Mouse (Mus musculus): ENCODE measurements around the gene Btbd35f25. TPM values are rescaled to one million over a fixed set of nuclear protein-coding genes. Genes with fewer than 3 reads are reported as not detected.
"Not testable (repeated sequence)": the region's sequence is repeated elsewhere in the genome, so short reads cannot be mapped to it uniquely, and the experiment has no call there.

The Btbd35f25 gene
- polyA plus RNA-seq (2012; rRNA removed) = not detected in 2 replicates

DNA sequence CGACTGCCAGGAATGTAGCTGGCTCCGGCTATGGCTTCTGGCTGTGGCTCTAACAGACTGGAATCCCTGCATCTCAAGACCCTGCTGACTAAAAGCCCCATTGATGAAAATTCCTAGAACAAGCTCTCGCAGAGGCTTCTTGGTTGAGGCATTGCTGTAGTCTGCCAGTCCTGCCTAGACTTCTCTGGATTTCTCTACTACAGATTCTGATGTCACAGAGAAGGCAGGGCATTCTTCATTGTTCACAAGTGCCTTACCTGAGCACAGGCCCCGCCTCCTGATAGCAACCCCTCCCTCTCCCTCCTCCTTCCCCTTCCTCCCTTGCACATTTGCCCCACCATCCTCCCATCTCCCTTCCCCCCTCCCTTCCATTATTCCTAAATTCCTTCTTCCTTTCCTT lies at the start of gene Btbd35f25:
TSS of gene Btbd35f25 (minus strand) at position 101 of the 400 bp plus-strand sequence.
- not testable (repeated sequence) for DNase-seq (ENCODE audit: low read depth)

GRCm38 (mm10) chrX:31766255-31766654 lies 49.3 kb upstream of the Btbd35f25 start:
- DNase-seq (ENCODE audit: low read depth) = no peak

- DNase-seq (ENCODE audit: low read depth) = no peak
Measured at GRCm38 (mm10) chrX:31764001-31764400, 47.0 kb upstream of the Btbd35f25 start.

DNA sequence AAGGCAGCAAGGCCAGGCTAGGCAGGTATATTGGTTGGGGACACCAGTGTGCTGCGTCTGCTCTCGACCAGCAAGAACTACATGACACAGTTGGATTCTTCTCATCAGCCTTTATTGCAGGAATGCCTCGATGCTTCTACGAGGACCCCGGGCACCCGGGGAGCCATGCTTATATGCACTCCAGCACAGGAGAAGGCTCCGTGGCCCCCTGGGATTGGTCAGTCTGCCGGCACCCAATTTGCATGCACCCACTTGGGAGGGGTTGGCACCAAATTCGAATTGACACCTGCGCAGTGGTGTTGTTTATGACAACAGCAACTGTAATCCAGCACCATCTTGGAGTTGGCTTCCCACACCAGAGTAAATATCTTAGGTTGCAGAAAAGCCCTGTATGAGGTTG lies 28.1 kb upstream of the Btbd35f25 start:
- DNase-seq (ENCODE audit: low read depth) = no peak

- DNase-seq (ENCODE audit: low read depth) = no peak
Measured at GRCm38 (mm10) chrX:31736958-31737357, 20.0 kb upstream of the Btbd35f25 start.

Other genes with a start within 250 kb of the Btbd35f25 start
- not detected in 2 replicates for gene Gm21883, start 142.9 kb downstream of the Btbd35f25 start, polyA plus RNA-seq (2012; rRNA removed)
- gene Spin2e, start 98.2 kb downstream of the Btbd35f25 start, polyA plus RNA-seq (2012; rRNA removed) = not detected in 2 replicates
- not detected in 2 replicates for gene Gm21637, start 244.9 kb upstream of the Btbd35f25 start, polyA plus RNA-seq (2012; rRNA removed)

Data from gonadal fat pad, adult 2 months (tissue).